Mouse (Mus musculus) cerebellum, adult 8-10 months (tissue): ENCODE data around the gene Pelp1.
"Not testable (repeated sequence)": the region's sequence is repeated elsewhere in the genome, so short reads cannot be mapped to it uniquely, and the experiment has no call there.

ENCODE experiments used
- DNase-seq: peaks from one replicate; pipeline ENCODE4 v3.0.0; 2022

Pelp1 gene

DNA sequence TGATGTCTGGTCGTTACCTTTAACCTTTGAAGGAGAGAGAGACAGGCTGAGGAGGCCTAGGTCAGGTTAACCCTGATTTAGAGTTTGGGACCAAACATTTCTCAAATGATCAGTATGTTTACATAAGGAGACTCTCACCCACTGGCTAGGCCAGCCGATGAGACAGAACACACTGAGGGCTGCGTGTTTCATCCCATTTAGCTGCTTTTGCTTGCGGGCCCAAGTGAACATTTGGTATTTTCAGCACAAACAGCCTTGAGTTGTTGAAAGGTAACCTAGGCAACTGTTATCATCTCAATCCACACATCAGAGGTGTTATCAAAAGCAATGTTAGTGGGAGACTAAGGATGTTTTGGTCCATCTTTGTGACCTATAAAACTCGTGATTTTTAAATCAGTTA, 9.7 kb upstream of the Pelp1 start:
- DNase-seq, result no peak

GRCm38 (mm10) chr11:70418199-70418598, 8.4 kb upstream of the Pelp1 start:
- no peak for DNase-seq

GRCm38 (mm10) chr11:70413961-70414360, 4.1 kb upstream of the Pelp1 start:
- DNase-seq, result peak; percentile 74

DNA sequence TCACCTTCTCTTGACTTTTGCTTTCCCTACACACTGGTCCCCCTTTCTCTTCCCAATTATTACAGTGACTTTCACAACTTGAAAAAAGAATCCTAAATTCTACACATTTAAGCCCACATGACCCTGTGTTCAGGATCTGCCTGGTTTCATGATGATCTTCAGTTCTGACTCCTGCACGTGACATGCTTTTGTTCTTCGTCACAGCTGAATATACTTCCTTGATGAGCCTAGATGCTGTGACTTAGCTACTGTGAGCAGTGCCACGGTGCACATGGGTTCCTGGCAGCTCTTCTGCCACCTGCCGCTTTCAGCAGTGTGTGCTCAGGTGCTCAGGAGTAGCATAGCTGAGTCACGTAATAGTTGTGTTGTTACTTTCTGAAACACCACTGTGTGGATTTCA, 2.8 kb upstream of the Pelp1 start:
- DNase-seq, result no peak

GRCm38 (mm10) chr11:70410297-70410643, 439 bp upstream of the Pelp1 start:
- DNase-seq, result no peak

DNA sequence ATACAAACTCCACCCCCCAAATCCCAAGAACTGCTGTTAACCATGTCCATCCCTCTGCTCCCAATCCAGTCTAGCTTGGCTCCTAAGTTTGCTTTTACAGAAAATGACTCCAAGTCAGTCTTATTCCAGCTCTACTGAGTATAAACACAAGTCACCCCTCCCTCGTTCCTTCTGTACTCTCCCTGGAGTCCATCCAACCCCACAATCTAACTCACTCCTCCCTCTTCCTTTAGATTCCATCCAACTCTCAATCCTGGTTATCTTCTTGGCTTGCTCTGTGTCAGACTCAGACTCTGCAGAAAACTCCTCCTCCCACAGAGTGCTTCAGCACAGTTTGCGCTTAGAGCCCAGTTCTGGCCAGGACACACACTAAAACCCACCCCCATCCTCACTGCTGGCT, 6.2 kb downstream of the Pelp1 start:
- DNase-seq, result no peak

- no peak for DNase-seq
Measured at GRCm38 (mm10) chr11:70389421-70389820, 20.4 kb downstream of the Pelp1 start.

DNA sequence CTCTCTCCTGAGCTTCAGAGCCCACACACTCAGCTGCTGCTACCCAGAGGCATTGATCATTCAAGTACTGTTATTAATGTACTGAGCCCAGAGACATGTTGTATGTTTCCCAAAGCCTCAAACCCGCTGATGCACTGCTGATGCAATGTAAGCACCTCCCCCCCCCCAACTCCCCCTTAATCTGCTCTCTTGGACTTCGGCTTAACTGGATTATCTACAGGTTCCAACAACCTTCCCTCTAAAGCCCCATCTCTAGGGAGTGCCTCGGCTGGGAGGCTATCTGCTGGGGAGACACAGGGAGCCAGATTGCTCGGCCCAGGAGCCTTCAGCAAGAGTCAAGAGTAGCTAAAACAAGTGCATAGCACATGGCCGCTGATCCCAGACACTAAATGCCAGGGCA, 22.4 kb downstream of the Pelp1 start:
- DNase-seq, result no peak

- no peak for DNase-seq
Measured at GRCm38 (mm10) chr11:70384136-70384535, 25.7 kb downstream of the Pelp1 start.

GRCm38 (mm10) chr11:70381330-70381729, 28.5 kb downstream of the Pelp1 start:
- no peak for DNase-seq

GRCm38 (mm10) chr11:70380478-70381005, 29.3 kb downstream of the Pelp1 start:
- DNase-seq, result no peak

- DNase-seq, result no peak
Measured at GRCm38 (mm10) chr11:70376054-70376453, 33.8 kb downstream of the Pelp1 start.

GRCm38 (mm10) chr11:70374302-70374701, 35.5 kb downstream of the Pelp1 start:
- no peak for DNase-seq

DNA sequence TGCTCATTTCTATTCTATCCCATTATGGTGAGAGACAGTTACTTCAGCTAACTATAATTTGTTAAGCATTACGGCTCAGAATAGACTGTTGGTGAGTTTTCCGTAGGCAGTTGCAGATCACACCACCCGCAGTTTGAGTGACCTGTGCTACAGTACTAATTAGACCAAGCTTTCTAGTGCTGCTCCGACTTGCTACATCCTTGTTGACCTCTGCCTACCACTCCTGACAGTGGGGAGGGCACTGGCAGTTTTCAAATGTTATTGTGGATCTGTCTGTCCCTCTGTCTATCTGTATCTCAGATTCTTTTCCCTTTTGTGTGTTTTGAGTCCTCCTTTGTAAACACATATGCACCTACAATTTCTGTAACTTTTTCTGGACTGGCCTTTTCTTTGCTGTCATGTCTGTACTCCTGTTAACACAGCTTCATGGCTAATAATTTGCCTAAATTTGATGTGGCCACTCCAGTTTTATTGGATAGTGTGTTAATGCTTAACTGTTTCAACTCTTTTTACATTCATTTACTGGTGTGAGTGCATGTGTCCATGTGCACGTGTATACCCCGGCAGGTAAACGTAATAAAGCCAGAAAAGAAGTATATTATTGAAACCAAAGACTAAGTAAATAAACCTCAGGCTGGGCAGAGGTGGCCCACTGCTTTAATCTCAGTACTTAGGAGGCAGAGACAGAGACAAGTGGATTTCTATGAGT, 36.8 kb downstream of the Pelp1 start:
- DNase-seq, result no peak

- DNase-seq, result no peak
Measured at GRCm38 (mm10) chr11:70372396-70372795, 37.4 kb downstream of the Pelp1 start.

DNA sequence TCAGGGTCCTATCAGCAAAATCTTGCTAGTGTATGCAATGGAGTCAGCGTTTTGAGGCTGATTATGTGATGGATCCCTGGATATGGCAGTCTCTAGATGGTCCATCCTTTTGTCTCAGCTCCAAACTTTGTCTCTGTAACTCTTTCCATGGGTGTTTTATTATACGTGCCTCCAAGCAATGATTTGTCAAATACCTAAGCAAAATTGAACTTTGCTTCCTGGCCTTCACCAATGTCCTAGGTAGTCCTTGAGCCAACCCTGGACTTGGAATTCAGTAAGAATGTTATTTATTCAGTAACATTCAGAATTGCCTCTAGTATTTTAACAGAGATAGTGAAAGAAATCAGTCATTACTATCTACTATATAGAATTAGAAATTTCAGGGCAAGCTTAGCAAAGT, 41.2 kb downstream of the Pelp1 start:
- DNase-seq, result not testable (repeated sequence)

- DNase-seq, result not testable (repeated sequence)
Measured at GRCm38 (mm10) chr11:70367701-70368100, 42.1 kb downstream of the Pelp1 start.

- DNase-seq, result no peak
Measured at GRCm38 (mm10) chr11:70351868-70352267, 58.0 kb downstream of the Pelp1 start, which contains the start of gene Alox15. Alox15 (minus strand) TSS chr11:70352031.

DNA sequence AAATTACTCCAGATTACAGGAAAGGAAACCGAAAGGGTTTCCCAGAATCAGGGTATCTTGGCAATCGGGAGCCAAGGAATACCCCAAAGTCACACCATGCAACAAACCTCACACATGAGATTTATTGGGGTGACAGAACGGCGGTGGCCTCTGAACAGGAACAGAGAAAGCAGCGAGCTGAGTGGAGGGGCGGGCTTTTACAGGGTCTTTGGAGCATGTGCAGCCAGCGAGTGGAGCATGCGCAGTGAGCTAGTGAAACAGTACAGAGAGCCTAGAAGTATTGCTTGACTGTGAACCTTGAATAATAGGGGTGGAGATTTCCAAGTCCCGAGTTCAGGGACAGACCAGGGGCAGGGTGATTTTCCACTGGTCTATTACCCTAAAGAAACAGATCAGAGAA, 61.2 kb downstream of the Pelp1 start:
- no peak for DNase-seq

DNA sequence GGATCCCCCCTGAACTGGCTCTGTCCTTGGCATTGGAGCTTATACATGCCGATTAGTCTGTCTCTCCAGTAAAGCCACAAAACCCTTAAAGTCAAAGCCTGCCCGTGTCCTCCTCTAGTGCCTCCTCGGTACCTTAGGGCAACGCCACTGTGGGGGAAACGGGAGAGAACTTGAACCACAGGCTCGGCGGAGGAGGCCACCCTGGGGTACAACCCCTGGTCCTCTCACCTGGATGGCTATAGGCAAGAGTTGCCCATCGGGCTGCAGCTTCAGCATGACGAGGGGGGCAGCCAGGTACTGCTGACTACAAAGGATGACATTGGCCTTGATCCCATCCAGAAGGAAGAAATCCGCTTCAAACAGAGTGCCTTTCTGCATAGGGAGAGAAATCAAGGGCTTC, 62.0 kb downstream of the Pelp1 start:
- DNase-seq, result no peak

DNA sequence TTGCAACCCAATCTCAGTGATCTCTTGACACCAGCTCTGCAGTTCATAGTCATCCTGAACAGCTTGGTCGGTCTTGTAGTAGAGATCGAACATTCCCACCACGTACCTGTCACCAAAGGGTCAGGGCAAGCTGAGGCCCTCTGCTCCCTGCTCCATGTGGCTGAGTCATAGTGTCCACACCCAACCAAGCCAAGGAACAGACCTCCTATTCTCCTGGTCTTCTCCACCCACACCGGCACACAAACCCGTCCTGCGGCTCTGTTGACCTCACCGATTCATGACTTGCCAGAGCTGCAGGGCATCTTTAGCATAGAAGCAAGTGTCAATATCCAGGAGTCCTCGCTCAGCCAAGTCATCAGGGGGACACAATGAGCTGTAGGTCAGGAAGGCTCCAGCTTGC, 64.3 kb downstream of the Pelp1 start:
- no peak for DNase-seq

DNA sequence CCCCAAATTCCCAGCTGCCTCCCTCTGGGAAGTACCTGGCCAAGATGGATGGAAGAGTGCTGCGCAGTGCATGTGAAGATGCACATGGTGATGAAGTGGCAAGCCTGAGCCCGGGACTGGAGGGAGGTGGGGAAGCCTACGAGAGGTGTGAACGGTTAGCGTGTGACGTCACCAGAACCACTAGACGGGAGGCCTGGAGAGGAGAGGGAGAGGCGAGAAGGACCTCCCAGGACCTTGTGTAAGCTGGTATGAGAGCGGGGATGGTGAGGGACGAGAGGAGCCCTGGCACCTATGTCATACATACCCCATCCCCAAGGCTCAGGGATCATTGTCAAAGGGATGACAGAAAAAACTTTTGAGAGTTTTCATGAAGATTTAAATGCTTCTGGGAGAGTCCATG, 64.8 kb downstream of the Pelp1 start:
- no peak for DNase-seq
